Mouse (Mus musculus): Measurements from ENCODE around the gene Msmp. TPM values are rescaled to one million over a fixed set of nuclear protein-coding genes. Genes with fewer than 3 reads are reported as not detected.
"Not testable (repeated sequence)": the region's sequence is repeated elsewhere in the genome, so short reads cannot be mapped to it uniquely, and the experiment has no call there.

Msmp gene
- total RNA-seq, 2 experiments from 2014 or later = not detected

- no peak for DNase-seq (ENCODE audit: low spot score in 2 of 2)
Measured at GRCm38 (mm10) chr4:43562769-43563600, 21.3 kb downstream of the Msmp start.

- peak; percentile 96 to 97 for DNase-seq (ENCODE audit: low spot score in 2 of 2)
Measured at GRCm38 (mm10) chr4:43561997-43562768, 22.1 kb downstream of the Msmp start, which contains the start of the genes Creb3 and Tln1. TSS of gene Creb3 (plus strand) at chr4:43562332. TSS of gene Tln1 (minus strand) at chr4:43562691.

- DNase-seq (ENCODE audit: low spot score in 2 of 2) = no peak
Measured at GRCm38 (mm10) chr4:43561436-43561996, 22.8 kb downstream of the Msmp start.

DNA sequence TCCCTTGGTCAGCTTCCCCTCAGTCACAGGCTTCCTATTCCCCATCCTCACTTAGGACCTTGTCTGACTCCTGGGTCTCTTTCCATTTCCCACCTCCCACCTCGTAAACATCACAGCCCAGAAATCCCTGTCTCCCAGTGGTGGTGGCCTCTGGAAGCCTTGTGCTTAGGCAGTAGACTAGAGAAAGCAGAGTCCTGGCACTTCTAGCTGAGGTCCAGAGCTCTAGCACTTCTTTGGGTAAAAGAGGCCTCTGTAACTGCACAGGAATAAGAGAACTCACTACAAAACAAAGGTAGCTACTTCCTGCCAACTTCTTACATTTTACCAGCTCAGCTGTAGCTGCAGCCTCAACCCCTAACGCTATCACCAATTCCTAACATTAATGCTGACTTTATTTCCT, 23.3 kb downstream of the Msmp start:
- DNase-seq (ENCODE audit: low spot score in 2 of 2) = no peak

DNA sequence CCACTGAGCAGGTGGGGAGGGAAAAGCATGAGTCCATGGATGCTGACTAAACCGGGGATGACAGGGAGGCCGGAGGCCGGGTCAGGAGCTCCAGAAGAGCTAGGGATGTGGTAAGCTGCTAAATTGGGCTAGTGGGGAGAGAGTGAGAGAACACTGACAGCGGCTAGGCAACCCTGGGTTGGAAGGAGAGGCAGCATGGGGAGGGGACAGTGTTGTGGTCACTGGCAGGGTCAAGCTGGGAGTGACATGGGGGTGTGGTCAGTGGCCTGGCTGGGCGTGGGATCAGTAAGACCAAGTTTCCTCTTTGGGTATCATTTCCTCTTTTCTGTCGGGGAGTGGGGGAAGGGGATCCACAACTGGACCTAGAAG, 24.1 kb downstream of the Msmp start:
- DNase-seq (ENCODE audit: low spot score in 2 of 2) = peak in 1 of 2 experiments; percentile 49

DNA sequence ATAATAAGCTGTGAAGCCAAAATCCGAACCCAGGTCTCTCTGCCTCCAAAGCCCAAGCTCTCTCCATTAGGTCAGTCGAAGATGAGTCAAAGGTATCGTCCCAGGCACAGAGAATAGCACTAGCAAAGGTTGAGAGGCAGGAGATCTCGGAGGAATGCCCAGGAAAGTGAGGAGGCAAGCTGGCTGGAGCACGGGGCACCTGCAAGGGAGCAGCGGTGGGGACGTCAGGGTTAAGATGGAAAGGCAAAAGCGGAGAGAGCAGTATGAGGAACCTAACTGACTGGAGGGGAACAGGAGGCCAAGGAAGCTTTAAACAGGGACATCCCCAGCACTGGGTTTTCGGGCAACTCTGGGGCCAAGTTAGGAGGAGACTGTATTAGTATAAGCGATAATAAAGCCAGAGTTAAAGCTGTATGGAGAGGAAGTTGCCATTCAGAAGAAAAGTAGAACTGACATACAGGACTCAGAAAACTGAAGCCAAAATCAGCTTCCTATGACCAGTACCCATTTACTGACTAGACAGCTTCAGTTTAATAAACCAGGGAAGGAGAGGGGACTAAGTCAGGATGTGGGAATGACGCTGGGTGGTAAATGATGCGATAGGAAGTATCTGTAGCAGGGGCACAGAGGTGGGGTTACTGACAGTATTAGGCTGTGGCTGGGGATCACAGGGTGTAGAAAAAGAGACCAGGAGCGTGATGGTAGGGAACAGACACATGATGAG, 24.6 kb downstream of the Msmp start:
- no peak for DNase-seq (ENCODE audit: low spot score in 2 of 2)

GRCm38 (mm10) chr4:43558631-43559356, 25.5 kb downstream of the Msmp start:
- no peak for DNase-seq (ENCODE audit: low spot score in 2 of 2)

DNA sequence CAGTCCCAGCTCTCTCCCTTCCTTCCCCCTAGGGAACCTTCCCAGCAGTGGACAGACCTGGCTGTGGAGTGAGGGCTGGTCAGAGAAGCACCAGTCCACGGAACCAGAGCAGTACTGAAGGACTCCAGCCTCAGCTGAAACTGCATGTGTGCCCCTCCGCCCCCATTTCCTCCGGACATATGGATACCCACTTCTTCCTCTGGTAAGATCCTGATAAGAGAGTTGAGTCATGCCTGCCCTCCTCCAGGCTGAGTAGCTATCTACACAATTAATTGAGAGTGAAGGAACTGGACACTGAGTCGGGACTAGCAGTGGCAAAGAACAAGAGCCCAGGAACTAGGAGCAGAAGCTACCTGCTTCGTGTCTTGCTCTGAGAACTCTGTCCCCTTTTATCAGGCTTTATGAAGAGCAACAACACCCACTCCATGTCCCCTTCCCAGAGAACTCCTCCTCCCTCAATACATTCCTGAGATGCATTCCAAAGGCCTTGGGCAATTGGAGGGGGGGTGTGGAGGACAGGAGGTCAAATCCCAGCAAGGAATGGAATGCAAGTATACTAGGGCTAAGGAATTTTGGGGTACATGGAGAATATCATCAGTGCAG, 26.2 kb downstream of the Msmp start:
- no peak for DNase-seq (ENCODE audit: low spot score in 2 of 2)

GRCm38 (mm10) chr4:43555926-43556325, 28.4 kb downstream of the Msmp start:
- DNase-seq (ENCODE audit: low spot score in 2 of 2) = no peak

DNA sequence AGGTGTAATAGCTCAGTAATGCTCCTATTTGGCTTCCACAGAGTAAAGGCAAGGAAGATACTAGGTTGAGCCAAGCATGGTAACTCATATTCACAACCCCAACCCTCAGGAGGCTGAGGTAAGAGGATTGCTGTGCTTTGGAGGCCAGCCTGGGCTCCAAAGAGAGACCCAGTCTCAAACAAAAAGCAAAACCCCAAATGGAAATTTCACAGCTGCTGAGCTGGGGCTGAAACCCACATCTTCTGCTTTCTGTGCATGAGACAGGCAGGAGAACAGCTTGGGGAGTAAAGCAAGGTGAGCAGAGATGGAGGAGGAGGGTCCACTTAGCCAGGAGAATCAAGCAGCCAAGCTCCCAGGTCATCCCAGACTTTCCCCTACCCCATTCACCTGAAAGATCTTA, 30.4 kb downstream of the Msmp start:
- no peak for DNase-seq (ENCODE audit: low spot score in 2 of 2)

DNA sequence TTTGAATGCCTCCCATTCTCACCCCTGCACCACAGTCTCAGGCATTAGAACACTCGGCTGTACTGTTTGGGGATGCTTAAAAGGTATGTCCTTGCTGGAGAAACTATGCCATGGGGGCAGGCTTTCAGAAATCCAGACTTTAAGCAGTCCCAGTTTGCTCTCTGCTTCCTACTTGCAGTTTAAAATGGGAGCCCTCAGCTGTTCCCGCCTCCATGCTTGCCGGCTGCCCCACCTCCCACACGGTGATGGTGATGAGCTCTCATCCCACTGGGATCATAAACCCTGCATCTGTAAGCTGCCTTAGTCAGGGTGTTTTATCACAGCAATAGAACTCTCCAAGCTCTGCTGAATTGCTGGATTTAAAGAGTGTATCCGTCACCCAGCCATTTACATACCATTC, 31.9 kb downstream of the Msmp start:
- no peak for DNase-seq (ENCODE audit: low spot score in 2 of 2)

DNA sequence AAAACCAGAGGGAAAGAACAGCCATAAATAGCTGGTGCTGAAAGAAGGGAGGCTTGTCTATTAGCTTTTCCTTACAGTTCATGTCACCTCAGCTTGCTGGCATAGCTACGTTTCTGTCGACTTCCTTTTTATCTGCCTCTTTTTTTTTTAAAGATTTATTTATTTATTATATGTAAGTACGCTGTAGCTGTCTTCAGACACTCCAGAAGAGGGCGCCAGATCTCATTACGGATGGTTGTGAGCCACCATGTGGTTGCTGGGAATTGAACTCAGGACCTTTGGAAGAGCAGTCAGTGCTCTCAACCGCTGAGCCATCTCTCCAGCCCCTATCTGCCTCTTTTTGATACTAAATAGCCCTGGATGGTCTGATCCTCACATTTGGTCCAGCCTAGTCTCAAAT, 32.4 kb downstream of the Msmp start:
- not testable (repeated sequence) for DNase-seq (ENCODE audit: low spot score in 2 of 2)

DNA sequence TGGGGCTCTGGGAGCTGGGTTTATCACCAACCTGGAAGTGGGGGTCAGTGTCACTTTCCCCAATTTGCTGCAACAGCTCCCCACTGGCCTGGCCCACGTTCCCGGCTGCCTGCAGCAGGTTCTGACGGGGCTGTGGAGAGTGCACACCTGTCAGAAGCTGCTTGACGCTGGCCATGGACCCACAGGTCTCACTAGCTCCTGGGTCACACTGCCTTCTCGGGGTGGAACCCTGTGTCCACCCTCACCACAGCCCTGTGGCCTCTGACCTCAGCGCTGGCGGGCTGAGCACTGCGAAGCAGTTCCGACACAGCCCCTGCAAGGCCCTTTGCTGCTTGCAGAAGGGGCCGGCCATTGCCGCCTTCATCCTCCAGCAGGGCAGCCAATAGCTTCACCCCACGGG, 35.2 kb downstream of the Msmp start:
- no peak for DNase-seq (ENCODE audit: low spot score in 2 of 2)

GRCm38 (mm10) chr4:43547160-43547559, 37.1 kb downstream of the Msmp start:
- no peak for DNase-seq (ENCODE audit: low spot score in 2 of 2)

GRCm38 (mm10) chr4:43546375-43547047, 37.8 kb downstream of the Msmp start:
- no peak for DNase-seq (ENCODE audit: low spot score in 2 of 2)

- DNase-seq (ENCODE audit: low spot score in 2 of 2) = no peak
Measured at GRCm38 (mm10) chr4:43542044-43542443, 42.2 kb downstream of the Msmp start.

- DNase-seq (ENCODE audit: low spot score in 2 of 2) = no peak
Measured at GRCm38 (mm10) chr4:43536031-43536430, 48.3 kb downstream of the Msmp start.

GRCm38 (mm10) chr4:43535628-43536027, 48.7 kb downstream of the Msmp start:
- DNase-seq (ENCODE audit: low spot score in 2 of 2) = no peak

DNA sequence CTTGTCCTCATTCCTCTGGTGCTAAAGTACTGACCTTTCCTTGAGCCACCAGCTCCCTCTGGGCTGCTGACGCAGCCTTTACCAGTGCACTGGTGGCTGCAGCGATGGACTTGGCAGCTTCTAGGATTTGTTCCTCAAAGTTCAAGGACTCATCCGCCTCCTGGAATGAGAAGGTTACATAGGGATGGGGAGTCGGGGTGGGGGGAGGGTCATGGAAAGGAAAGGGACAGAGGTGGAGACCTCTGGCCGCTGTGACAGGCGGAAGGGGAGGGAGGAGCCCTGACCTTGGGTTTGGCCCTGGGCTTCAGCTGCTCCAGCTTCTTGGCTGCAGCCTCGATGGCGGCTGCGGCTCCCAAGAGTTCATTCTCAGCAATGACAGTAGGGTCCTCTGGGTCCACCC, 51.0 kb downstream of the Msmp start:
- DNase-seq (ENCODE audit: low spot score in 2 of 2) = no peak
